Comparison of ENCODE assay signal across 23 mouse cellular contexts in genomic region chr6:18246495-18246894, GRCm38 (mm10).
"Had no signal": no experiment of that assay in that cellular context is flagged by ENCODE, and none has a peak within 500 bp of the region (broad histone marks: within the 10 kb centered on the region; RNA-seq: fewer than 3 reads in every experiment).

No protein-coding gene starts in this region.

- H3K4me3 ChIP-seq: kidney, embryonic 15.5 days; limb, embryonic 10.5 days; limb, embryonic 13.5 days; liver, embryonic 12.5 days; liver, embryonic 15.5 days; lung, embryonic 15.5 days; megakaryocyte, embryonic 14.5 days; neural tube, embryonic 12.5 days; neural tube, embryonic 15.5 days had no signal

- ATAC-seq: liver, embryonic 12.5 days had no signal

- H3K36me3 ChIP-seq: kidney, embryonic 15.5 days; limb, embryonic 10.5 days; limb, embryonic 13.5 days; liver, embryonic 12.5 days; liver, embryonic 15.5 days; lung, embryonic 15.5 days; neural tube, embryonic 12.5 days; neural tube, embryonic 15.5 days had no signal

- H3K27ac ChIP-seq: kidney, embryonic 15.5 days; limb, embryonic 10.5 days; limb, embryonic 13.5 days; liver, embryonic 12.5 days; liver, embryonic 15.5 days; lung, embryonic 15.5 days; neural tube, embryonic 12.5 days; neural tube, embryonic 15.5 days; stomach, postnatal 0 days had no signal

- H3K9me3 ChIP-seq: kidney, embryonic 15.5 days; limb, embryonic 10.5 days; limb, embryonic 13.5 days; liver, embryonic 12.5 days; liver, embryonic 15.5 days; lung, embryonic 15.5 days; megakaryocyte, embryonic 14.5 days; neural tube, embryonic 12.5 days; neural tube, embryonic 15.5 days had no signal

- H3K9ac ChIP-seq: kidney, embryonic 15.5 days; limb, embryonic 13.5 days; liver, embryonic 12.5 days; liver, embryonic 15.5 days; lung, embryonic 15.5 days; neural tube, embryonic 12.5 days; neural tube, embryonic 15.5 days had no signal

- H3K4me2 ChIP-seq: kidney, embryonic 15.5 days; limb, embryonic 13.5 days; liver, embryonic 12.5 days; liver, embryonic 15.5 days; lung, embryonic 15.5 days; neural tube, embryonic 12.5 days; neural tube, embryonic 15.5 days had no signal

- H3K4me1 ChIP-seq: limb, embryonic 10.5 days; limb, embryonic 13.5 days; liver, embryonic 12.5 days; liver, embryonic 15.5 days; megakaryocyte, embryonic 14.5 days; neural tube, embryonic 12.5 days; neural tube, embryonic 15.5 days had no signal

- H3K27me3 ChIP-seq: kidney, embryonic 15.5 days; limb, embryonic 13.5 days; liver, embryonic 12.5 days; liver, embryonic 15.5 days; lung, embryonic 15.5 days; megakaryocyte, embryonic 14.5 days; neural tube, embryonic 12.5 days; neural tube, embryonic 15.5 days had no signal

- DNase-seq: kidney, adult 8-10 months; kidney, postnatal 14 days; kidney, postnatal 4 days; liver; lung, adult 18-20 months; lung, postnatal 10 days; lung, postnatal 36 days; right cerebral cortex, adult 18-20 months; right cerebral cortex, postnatal 14 days; right cerebral cortex, postnatal 4 days; thymus, adult 2 months; thymus, postnatal 14 days; thymus, postnatal 4 days had no signal
